Mouse (Mus musculus): ENCODE measurements around the gene Nav2.

Nav2 gene
- long read RNA-seq, experiment 1, partial matches to known transcripts, result 0 of 2 reads
- long read RNA-seq, experiment 1, other reads (novel, unspliced or antisense), result 2 of 2 reads
- long read RNA-seq, experiment 2, partial matches to known transcripts, result 1 of 5 reads
- long read RNA-seq, experiment 2, other reads (novel, unspliced or antisense), result 4 of 5 reads

DNA sequence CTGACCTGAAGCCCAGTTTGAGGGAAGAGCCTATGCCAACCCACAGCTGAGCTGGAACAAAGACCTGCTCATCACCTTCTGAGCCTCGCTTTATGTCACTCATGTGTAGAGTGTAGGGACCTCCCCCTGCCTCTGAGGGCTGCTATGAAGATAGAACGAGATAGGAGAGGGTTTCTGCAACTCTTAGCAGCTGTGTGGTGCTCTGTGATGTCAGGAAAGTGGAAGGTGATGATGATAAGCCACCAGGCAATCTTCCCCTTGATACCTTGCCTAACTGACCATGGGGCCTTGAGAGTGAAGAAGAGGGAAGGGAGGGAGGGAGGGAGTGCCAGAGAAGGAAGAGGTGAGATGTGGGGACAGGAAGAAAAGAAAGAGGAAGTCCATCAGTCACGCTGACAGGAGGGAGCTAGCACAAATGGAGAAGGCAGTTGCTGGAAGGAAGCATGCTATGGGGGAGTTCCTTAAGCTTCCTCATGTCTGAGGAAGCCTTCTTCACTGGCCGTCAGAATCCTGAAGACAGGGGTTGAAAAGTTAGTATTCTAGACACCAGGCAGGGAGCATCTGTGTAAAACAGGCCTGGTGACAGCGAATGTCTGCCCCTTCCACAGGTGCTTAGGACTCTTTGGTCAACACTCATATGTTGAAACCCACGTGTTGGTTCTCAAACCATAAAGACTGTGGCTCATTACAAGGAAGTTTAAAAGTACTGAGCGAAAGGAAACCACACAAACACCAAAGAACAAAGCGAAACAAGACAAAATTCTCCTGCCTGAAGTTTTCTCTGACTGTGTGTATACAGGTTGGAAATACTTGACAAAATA, at the start of gene Nav2:
Gene Nav2 (plus strand): TSS at position 196 of the 821 bp plus-strand sequence.
- intact Hi-C loops (cut with DNase I), result no loop called here

DNA sequence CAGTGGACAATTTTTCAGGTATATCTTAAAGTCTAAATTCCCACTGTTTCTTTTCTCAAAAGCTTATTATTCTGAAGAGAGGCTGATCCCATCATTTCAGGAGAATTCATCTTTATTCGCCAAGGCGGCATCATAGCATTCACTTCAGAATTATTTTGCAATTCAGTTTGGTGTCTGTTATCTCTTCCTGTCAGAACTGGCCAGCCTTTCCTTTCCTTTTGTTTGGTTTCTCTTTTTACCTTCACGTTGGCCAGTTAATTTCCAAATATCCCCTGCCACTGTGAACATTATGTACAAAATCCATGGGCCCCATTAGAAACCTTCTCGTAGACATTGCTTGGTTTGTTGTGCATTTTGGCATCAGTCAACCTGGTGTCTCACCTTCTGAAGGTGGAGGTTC, 49.2 kb upstream of the Nav2 start:
- intact Hi-C loops (cut with DNase I), result no loop called here

DNA sequence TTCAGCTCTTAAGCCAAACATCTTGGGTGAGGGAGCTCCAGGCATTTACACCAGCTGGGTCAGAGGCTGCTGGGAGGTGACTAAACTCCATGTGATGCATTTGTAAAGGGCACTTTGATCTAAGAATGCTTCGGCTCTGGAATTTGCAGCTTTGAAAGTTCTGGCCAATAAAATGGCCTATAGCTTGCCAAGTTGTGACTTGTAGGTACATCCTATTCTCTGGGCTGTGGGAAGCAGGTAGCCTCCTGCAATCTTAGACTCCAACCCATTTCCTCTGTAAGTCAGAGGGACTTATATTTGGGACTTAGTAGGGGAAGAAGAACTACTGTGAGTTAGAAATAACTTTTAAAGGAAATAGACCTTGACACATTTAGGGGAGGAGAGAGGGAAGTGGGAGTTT, 47.6 kb upstream of the Nav2 start:
- intact Hi-C loops (cut with DNase I), result no loop called here

DNA sequence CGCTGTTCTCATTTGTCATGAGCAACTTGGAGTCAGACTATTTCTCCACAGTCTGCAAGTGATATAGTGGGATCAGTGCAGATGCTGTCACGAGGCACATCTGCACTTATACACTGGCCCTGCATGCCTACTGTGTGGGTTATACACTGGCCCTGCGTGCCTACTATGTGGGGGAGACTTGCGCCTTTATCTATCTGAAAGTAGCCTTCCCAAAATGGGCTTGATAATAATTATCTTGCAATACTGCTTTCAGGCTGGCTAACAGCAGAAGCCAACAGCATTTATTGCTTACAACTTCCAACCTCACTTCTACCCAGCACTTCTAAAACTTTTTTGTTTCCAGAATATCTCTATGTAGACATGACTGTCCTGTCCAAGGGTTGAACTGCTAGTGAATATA, 46.7 kb upstream of the Nav2 start:
- intact Hi-C loops (cut with DNase I), result no loop called here

DNA sequence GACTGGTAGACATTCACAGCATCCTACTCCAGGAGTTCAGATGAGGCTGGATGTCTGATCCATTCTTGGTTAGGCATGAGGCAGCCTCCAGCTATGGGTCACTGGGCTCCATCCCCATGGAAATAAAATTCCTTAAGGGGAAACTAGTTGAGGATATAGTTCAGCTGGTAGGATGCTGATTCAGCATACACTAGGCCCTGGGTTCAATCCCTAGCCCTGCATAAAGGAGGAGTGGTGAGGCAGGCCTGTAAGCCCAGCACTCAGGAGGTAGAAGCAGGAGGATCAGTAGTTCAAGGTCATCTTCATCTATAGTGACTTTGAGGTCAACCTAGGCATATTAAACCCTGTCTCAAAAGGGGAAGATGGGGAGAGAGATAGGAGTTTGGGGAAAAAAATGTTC, 44.3 kb upstream of the Nav2 start:
- intact Hi-C loops (cut with DNase I), result no loop called here

DNA sequence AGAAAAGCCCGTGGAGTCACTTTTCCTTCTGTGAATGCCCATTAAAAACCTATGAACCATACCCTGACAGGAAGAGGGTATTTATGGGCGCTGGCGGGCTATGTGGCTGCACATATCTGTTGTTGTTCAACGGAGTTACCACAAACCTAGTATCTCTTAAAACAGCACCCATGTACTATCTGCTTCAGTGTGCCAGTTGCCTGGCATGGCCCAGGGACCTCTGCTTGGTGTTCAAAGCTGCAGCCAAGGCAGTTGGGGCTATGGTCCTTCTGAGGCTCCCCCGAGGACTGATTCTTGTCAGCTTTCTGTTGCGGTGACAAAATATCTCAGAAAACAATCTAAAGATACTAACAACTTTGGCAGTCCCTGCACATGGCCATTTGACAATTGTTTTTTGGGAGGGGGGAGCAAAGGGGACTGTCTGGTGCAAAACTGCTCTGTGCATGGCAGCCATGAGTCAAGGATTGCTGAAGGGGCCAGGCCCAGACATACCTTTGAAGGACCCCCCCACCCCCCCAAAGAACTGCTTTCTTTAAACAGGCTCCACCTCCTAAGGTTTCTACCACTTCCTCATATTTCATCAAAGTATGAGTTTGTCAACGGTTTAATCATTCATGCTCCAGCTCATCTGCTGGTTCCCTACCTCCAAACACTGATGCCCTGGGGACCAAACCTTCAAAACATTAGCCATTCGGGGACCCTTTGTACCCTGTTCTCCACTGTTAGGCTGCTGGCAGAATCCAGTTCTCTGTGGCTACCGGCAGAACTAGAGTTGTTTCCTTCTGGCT, 43.7 kb upstream of the Nav2 start:
- intact Hi-C loops (cut with DNase I), result no loop called here

DNA sequence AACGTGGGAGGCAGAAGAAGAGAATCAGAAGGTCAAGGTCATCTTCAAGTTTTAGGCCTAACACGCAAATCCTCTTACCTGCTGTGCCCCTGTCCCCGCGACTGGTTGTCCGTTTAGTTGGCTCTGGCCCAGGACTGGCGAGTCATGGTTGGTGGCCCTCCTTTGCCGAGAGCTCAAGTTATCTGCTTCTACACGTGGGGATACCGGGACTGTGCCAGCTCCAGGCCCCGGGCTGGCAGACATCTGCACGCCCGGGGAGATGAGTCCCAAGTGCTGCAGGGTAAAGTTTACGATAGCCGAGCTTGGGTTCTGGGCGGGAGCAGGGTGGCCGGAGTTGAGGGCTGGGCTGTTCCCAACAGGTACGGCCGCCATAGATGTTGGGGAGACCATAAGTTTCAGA, 40.9 kb upstream of the Nav2 start:
- intact Hi-C loops (cut with DNase I), result no loop called here

DNA sequence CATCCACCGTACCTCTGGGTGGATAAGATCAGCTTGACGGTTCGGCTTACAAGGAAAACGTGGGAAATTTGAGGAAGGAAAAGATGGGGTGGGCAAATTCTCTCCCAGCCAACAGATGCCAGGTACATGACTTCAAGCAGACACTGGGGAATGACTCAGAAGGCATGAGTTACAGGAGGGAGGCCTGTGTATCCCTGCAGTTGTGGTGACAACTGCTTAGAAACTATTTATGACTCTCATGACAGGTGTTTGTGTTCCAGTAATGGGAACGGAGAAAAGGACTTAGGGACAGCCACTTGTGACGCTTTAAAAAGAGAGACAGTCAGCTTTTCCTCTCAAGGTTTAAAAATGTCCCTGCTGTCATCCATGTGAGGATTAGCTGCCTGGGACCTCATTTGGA, 38.4 kb upstream of the Nav2 start:
- intact Hi-C loops (cut with DNase I), result no loop called here

DNA sequence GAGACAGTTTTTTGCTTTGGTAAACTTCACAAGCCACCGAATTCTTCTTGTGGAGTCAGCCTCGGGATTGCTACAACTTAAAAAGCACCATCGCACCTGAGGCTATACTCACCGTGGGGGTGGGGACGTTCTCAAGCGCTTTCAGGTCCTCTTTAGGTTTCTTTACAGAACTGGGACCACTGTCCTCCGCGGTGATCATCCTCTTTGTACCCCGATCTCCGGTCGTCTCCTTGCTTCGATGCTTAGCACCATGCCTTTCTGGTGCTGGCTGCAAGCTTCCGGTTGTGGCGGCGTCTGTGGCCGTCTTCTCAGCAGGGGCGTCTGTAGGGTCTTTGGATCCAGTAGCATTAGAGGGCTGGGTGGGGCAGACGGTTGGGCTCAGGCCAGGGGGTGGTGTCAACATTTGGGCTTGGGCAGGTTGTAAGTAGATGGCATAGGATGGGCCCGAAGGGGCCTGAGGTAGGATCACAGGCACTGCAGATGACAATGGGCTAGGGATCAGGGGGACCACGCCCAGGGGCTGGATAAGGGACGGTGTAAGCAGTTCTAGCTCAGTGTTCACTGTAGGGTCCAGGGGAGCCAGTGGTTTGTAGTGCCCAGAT, 37.8 kb upstream of the Nav2 start:
- intact Hi-C loops (cut with DNase I), result no loop called here

DNA sequence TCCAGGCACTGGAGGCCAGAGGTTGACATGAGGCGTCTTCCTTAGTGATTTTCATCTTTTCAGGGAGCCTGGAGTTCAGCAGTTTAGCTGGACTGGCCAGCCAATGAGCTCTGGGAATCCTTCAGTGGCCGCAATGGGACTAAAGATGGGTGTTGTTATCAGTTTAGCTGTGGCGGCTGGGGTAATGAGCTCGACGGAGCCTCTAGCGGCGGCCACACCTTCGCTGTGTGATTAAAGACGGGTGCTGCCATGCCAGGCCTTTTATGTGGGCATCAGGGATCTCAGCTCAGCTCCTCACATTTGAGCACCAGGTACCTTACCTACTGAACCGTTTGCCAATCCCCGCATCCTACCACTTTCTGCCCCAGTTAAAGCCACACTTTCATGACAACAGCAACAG, 37.2 kb upstream of the Nav2 start:
- intact Hi-C loops (cut with DNase I), result no loop called here

DNA sequence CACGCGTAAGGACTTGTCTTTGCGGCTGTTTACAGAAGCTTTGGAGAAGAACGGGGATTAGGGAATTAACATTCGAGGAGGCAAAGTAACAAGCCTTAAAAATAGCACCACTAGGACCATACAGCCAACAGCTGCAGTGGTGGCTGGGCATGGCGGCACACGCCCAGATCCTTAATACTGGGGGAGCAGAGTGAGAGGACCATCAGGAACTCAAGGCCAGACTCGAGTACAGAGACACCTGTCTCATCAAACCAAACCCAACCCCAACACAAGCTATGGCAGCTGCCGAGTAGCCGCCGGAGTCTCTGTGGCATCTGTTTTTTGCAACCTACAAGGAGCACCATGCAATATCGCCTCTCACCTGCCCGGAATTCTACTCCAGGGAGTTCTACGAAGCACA, 33.4 kb upstream of the Nav2 start:
- intact Hi-C loops (cut with DNase I), result loop anchor here (5.0 kb wide), 2 partner anchors 68 to 123 kb away; no protein-coding TSS in a partner anchor

DNA sequence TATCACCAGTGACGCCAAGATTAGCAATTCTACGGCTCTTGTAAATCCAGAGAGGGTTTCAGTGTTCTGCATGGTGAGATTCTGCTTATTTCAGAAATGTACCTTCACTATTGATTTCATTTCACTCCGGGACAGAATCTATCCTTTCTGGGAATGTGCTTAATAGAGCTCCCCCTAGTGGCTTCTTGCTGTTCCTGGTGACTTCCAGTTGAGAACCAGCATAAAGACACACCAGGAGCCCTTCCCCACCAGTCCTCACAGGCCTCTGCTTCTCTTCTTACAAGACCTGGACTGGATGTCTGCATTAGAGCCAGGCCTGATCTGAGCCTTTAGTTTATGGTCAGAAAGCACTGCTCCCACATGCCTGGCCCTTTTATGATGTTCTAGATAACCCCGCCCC, 32.0 kb upstream of the Nav2 start:
- intact Hi-C loops (cut with DNase I), result loop anchor here (5.0 kb wide), 2 partner anchors 69 to 124 kb away; no protein-coding TSS in a partner anchor

DNA sequence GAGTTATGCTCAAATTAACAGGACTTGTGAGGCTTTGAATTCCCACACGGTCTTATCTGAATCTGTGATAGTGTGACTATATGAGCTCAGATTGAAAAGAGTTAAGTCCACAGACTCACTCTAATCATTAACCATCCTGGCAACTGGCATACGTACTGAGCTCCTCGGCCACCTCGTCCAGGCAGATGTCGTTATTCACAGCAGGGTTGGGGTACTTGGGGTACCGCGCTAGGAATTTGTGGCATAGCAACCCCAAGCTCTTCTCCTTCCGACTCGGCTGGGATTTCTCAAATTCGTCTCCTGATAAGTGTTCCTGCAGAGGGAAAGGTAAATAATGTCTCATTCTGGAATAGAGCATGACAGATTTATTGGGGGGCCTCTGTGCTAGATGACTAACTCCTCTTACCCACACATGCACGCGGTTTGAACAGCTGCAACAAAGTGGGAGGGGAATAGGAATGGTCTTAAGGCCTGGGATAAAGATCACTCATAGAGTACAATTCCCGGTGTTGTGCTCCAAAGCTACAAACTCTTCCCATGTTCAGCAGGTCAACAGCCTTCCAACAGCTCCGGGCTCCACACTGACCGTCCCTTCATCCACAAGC, 30.6 kb upstream of the Nav2 start:
- intact Hi-C loops (cut with DNase I), result loop anchor here (5.0 kb wide), 2 partner anchors 71 to 126 kb away; no protein-coding TSS in a partner anchor

DNA sequence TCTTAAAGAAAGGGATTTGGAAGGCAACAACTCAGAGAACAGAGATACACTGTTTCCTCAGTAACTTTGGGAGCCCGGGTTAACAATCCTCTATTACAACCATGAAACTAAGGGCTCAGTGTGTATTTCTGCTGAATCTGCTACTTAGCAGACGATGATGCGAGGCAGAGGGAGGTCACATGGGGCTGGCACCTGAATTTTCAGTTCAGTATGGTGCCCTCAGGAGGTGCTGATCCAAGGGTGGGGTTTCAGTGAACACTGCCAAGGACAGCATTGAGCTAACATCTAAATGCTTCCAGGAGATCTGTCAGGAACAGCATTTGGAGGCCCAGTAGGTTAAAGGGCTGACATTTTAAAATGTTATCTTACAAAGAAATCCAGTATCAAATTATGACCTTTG, 28.9 kb upstream of the Nav2 start:
- intact Hi-C loops (cut with DNase I), result loop anchor here (5.0 kb wide), 2 partner anchors 72 to 127 kb away; no protein-coding TSS in a partner anchor

DNA sequence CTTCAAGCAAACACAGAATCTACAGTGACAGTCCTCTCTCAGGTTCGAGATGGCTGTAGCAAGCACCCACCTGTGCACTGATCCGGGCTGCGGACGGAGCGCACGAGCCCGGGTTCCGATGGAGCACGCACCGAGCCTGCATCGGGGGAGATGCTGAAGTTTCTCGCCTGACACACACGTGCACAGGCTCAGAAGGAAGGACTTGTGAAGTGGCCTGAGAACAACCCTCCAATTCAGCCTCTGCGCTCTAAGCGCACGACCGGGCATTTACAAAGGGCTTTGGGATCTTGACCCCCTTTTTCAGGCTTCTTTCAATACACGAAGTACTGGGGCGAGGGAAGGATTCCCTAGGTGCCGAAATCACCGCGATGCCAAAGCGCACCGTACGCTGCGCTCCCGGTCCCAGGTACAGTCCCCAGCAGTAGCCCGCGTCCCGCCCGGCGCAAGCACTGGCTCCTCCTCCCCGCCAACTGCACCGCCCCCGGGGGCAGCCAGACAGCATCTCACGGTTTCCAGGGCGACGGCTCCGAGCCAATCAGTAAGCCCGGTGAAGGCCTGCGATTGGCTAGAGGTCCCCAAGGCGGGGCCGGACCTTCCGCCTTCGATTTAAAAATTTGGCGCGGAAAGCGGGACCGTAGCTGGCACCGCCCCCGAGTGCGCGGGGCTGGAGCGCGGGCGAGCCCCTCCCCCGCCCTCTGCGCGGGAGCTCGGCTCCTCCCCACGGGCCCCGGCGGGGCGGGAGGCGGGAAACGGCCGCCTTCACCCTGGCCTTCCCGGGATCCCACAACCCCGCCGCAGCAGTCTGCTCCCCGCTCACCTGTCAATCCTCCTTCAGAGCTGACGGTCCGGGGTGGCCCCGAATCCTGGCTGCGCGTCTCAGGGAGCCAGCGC, 27.7 kb upstream of the Nav2 start:
- intact Hi-C loops (cut with DNase I), result loop anchor here (10.0 kb wide), 1 partner anchor 374 kb away; no protein-coding TSS in a partner anchor

DNA sequence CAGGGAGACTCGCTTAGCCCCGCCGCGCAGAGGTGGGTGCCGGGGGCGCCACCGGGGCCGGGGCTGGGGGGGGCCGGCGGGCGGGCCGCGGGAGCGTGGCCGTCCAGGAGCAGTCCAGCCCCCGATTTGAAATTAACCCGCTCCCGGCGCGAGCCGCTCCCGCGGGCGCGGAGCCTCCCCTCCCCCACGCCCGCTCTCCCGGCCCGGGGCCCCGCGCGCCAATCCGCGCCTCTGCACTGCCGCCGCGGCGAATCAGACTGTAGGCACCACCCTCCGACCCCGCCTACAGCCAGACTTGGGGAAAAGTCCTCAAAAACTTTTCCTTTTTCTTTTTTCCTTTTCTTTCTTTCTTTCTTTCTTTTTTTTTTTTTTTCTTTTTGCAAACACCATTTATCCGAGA, 27.0 kb upstream of the Nav2 start, which contains the start of gene E2f8:
Gene E2f8 (minus strand): TSS at position 111 of the 400 bp plus-strand sequence.
- intact Hi-C loops (cut with DNase I), result loop anchor here (10.0 kb wide), 1 partner anchor 373 kb away; no protein-coding TSS in a partner anchor

DNA sequence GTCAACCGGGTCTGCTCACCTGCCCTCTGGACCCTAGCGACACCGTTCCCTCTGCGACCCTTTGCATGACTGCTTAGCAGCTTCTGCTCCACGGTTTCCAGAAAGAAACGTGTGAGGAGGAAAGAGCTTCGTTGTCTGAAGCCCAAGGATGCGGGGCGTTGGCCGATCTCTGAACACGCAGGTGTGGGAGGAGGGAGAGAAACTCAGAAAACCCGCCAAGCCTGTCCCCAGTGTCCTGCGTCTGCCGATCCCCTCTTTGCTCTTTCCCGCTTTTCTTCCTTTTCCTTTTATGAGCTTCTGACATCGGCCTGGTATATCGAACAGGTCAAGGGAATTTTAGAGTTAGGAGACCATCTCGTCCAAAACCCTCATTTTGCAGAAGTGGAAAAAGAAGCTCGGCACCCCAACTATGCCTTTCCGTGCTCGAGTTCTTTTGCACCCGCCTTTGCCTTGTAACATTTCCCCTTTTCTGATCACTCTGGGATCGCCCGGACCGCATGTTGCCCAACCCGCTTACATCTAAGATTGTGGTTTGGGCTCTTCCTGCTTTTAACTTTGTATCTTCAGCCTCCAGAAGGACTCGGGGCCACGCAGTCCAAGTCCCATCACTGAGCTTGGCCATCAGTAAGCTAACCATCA, 26.4 kb upstream of the Nav2 start:
- intact Hi-C loops (cut with DNase I), result loop anchor here (10.0 kb wide), 1 partner anchor 373 kb away; no protein-coding TSS in a partner anchor

DNA sequence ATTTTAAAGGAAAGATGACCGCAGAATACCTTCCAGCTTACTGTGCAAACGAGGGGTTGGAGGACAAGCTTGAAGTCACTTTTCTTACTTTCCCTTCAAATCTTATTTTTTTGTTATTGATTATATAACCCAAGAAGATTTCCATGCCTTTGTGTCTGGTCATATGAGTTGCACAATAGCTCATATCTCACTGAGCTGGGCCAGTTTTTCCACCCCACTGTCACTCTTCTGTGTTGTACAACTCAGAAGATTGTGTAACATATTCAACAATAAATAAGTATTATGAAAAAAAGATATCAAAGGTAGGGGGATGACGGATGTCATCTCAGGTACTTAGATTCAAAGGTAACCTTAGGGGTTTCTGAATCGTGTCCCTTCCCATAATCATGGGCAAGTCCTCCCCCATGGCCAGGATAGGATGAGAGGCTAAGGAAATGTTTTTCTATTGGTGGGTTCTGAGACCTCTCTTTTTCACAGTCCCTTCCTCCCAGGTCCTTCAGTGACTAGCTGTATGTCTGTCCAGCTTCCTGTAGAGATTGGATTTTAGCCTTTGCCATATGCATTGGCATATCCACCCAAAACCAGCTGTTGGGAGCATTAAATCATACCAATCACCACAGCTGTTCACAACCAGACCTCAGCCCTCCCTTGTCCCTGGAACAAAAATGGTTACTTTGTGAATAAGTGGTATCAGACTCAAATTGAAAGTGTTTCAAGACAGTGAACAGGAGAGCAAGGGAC, 24.8 kb upstream of the Nav2 start:
- intact Hi-C loops (cut with DNase I), result loop anchor here (10.0 kb wide), 1 partner anchor 371 kb away; no protein-coding TSS in a partner anchor

DNA sequence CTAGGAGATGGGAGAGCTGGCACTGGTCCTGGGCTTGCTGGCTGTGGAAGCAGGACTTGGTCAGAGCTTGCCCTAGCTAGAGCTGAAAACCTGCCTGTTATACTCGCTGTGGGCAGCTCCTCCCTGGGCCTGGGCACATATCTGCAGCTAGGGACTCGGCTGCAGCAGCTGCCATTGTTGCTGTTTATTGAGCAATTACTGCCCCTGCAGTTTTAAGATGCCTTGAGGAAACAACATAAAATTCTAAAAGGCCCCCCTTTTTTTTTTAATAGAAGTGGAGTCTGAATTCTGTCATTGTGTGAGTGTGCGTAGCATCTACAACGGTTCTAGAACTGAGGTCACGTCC, 24.3 kb upstream of the Nav2 start:
- intact Hi-C loops (cut with DNase I), result loop anchor here (10.0 kb wide), 1 partner anchor 371 kb away; no protein-coding TSS in a partner anchor

Measured in adrenal gland (tissue).